Mouse (Mus musculus) urinary bladder, adult 2 months (tissue): ENCODE results near the gene Cklf. TPM values are rescaled to one million over a fixed set of nuclear protein-coding genes. Genes with fewer than 3 reads are reported as not detected.
"Not testable (repeated sequence)": the region's sequence is repeated elsewhere in the genome, so short reads cannot be mapped to it uniquely, and the experiment has no call there.

ENCODE experiments used
- DNase-seq: peaks from one replicate; pipeline ENCODE4 v3.0.0; 2022; ENCODE audit warnings: low spot score
- polyA plus RNA-seq: library from polyadenylated mRNA; depleted of rRNA; stranded (reverse); fragments of >200 nt; gene quantifications from 2 replicates; pipeline ENCODE4 v1.2.3, GENCODE M21; 2012; rRNA removed

Cklf gene
- polyA plus RNA-seq, 1 experiment: 27.8 TPM

GRCm38 (mm10) chr8:104264271-104264935 is 13.7 kb downstream of the Cklf start:
- DNase-seq: not testable (repeated sequence)

GRCm38 (mm10) chr8:104268368-104268767 is 17.7 kb downstream of the Cklf start:
- DNase-seq: no peak

GRCm38 (mm10) chr8:104268937-104269440 is 18.3 kb downstream of the Cklf start:
- no peak for DNase-seq

- DNase-seq: not testable (repeated sequence)
These were observed 42.4 kb downstream of the Cklf start, which contains the start of gene Cmtm2a for GRCm38 (mm10) chr8:104293081-104293480. Cmtm2a (minus strand) TSS chr8:104293181.

GRCm38 (mm10) chr8:104294396-104294795 is 43.7 kb downstream of the Cklf start:
- no peak for DNase-seq

- not testable (repeated sequence) for DNase-seq
These were observed 50.9 kb downstream of the Cklf start for GRCm38 (mm10) chr8:104301577-104301976.

GRCm38 (mm10) chr8:104302536-104302935 is 51.9 kb downstream of the Cklf start:
- not testable (repeated sequence) for DNase-seq

- no peak for DNase-seq
These were observed 54.3 kb downstream of the Cklf start for GRCm38 (mm10) chr8:104304962-104305361.

GRCm38 (mm10) chr8:104308341-104308740 is 57.7 kb downstream of the Cklf start:
- not testable (repeated sequence) for DNase-seq

GRCm38 (mm10) chr8:104309441-104310155 is 58.9 kb downstream of the Cklf start, which contains the start of the genes Gm45711 and Cmtm1:
Gm45711 (minus strand) TSS chr8:104310081.
Cmtm1 (minus strand) TSS chr8:104310145.
- not testable (repeated sequence) for DNase-seq

- not testable (repeated sequence) for DNase-seq
These were observed 61.4 kb downstream of the Cklf start for GRCm38 (mm10) chr8:104312023-104312422.

GRCm38 (mm10) chr8:104313311-104313710 is 62.6 kb downstream of the Cklf start:
- no peak for DNase-seq

Other genes starting within 250 kb of the Cklf start
- 15.9 and 29.1 TPM in 2 replicates for gene Cdh5, start 149.2 kb upstream of the Cklf start, polyA plus RNA-seq
- 10.9 and 12.0 TPM in 2 replicates for gene Bean1, start 80.4 kb upstream of the Cklf start, polyA plus RNA-seq
- 37.8 and 41.4 TPM in 2 replicates for gene Tk2, start 2.3 kb upstream of the Cklf start, polyA plus RNA-seq
- not detected in 2 replicates for gene Cmtm2a, start 42.3 kb downstream of the Cklf start, polyA plus RNA-seq
- not detected in 2 replicates for gene Gm45711, start 59.2 kb downstream of the Cklf start, polyA plus RNA-seq
- not detected in 2 replicates for gene Cmtm1, start 59.3 kb downstream of the Cklf start, polyA plus RNA-seq
- gene Gm11020, start 70.7 kb downstream of the Cklf start, polyA plus RNA-seq: not detected in 2 replicates
- not detected in 2 replicates for gene Cmtm2b, start 71.4 kb downstream of the Cklf start, polyA plus RNA-seq
- gene Cmtm3, start 88.5 kb downstream of the Cklf start, polyA plus RNA-seq: 72.8 and 74.9 TPM in 2 replicates
- 31.4 and 32.1 TPM in 2 replicates for gene Cmtm4, start 144.9 kb downstream of the Cklf start, polyA plus RNA-seq
- 79.6 and 85.8 TPM in 2 replicates for gene Dync1li2, start 192.2 kb downstream of the Cklf start, polyA plus RNA-seq